Mouse (Mus musculus) G1E (cell line): ENCODE results near the gene Nsl1. TPM values are rescaled to one million over a fixed set of nuclear protein-coding genes. Genes with fewer than 3 reads are reported as not detected.

ENCODE experiments used
- ATAC-seq: 2 replicates; pipeline ENCODE4 v1.8.0; 2016; ENCODE audit warnings: mild to moderate bottlenecking; ENCODE audit not compliant: insufficient number of reproducible peaks, poor library complexity, low FRiP score, severe bottlenecking; ENCODE audit errors: extremely low read depth
- DNase-seq: peaks from one replicate; pipeline ENCODE4 v3.0.0; 2012; ENCODE audit warnings: low spot score
- H3K27me3 ChIP-seq: 2 replicates; pipeline ENCODE4 v1.6.1; 2012; ENCODE audit warnings: mild to moderate bottlenecking, low read length, inconsistent platforms; ENCODE audit not compliant: insufficient read depth
- H3K36me3 ChIP-seq: replicated peaks from 2 replicates; pipeline ENCODE3; 2012; ENCODE audit warnings: mild to moderate bottlenecking, inconsistent platforms
- H3K4me1 ChIP-seq: 2 replicates; pipeline ENCODE4 v1.6.1; 2012; ENCODE audit warnings: low read depth, low read length, inconsistent platforms, mixed read lengths; ENCODE audit not compliant: insufficient read depth
- H3K4me3 ChIP-seq: 2 replicates; pipeline ENCODE4 v1.5.1; 2012; ENCODE audit warnings: low read depth, mild to moderate bottlenecking, inconsistent platforms, low read length, moderate library complexity, mixed read lengths
- H3K9me3 ChIP-seq: replicated peaks from 2 replicates; pipeline ENCODE4 v1.6.1; 2012; ENCODE audit warnings: inconsistent platforms
- CTCF ChIP-seq: IDR thresholded peaks from 2 replicates; pipeline ENCODE4 v1.5.1; 2012; ENCODE audit warnings: low read depth, low read length, inconsistent platforms, mixed read lengths
- GATA1 ChIP-seq: IDR thresholded peaks from 2 replicates; pipeline ENCODE4 v1.6.1; 2012; ENCODE audit warnings: borderline replicate concordance, low read length, inconsistent platforms, mixed read lengths
- GATA2 ChIP-seq: IDR thresholded peaks from 2 replicates; pipeline ENCODE4 v1.6.1; 2012; ENCODE audit warnings: low read depth, low read length, inconsistent platforms, borderline replicate concordance
- POLR2AphosphoS5 ChIP-seq: IDR thresholded peaks from 2 replicates; pipeline ENCODE4 v1.6.1; 2012; ENCODE audit warnings: low read depth, low read length, inconsistent platforms; ENCODE audit not compliant: insufficient replicate concordance
- TAL1 ChIP-seq: conservative IDR thresholded peaks from 2 replicates; pipeline ENCODE4 v1.6.1; 2012; ENCODE audit warnings: low read depth, low read length, inconsistent platforms, mixed read lengths
- polyA plus RNA-seq: library from polyadenylated mRNA; stranded (reverse); fragments of >175 nt; gene quantifications from 2 replicates; pipeline ENCODE4 v1.2.3, GENCODE M21; 2012
- total RNA-seq, 2 experiments: library from RNA; stranded (forward) in 1 of 2; stranded (reverse) in 1 of 2; fragments of 200-1000 nt in 1 of 2; fragments of >200 nt in 1 of 2; fragmentation: Nextera tagmentation in 1 of 2; gene quantifications; 2 replicates each; pipeline ENCODE4 v1.2.3; 2014 to 2017

Nsl1 gene
- total and polyA plus RNA-seq, 3 experiments, result 13.4 to 22.1 (median 19.4) TPM

- Histone ChIP-seq H3K4me3 (no peak overlapping the region), H3K36me3 (no peaks in the 10 kb centered on the region), H3K27me3 (peaks cover 40% of the 10 kb centered on the region), H3K4me1 (peaks cover 34% of the 10 kb centered on the region), H3K9me3 (no peaks in the 10 kb centered on the region)
- TF ChIP-seq GATA1, result no peak
- TF ChIP-seq POLR2AphosphoS5, result no peak
- ATAC-seq (no peak), DNase-seq (no peak)
Observed at GRCm38 (mm10) chr1:191109907-191110306, 47.1 kb downstream of the Nsl1 start.

DNA sequence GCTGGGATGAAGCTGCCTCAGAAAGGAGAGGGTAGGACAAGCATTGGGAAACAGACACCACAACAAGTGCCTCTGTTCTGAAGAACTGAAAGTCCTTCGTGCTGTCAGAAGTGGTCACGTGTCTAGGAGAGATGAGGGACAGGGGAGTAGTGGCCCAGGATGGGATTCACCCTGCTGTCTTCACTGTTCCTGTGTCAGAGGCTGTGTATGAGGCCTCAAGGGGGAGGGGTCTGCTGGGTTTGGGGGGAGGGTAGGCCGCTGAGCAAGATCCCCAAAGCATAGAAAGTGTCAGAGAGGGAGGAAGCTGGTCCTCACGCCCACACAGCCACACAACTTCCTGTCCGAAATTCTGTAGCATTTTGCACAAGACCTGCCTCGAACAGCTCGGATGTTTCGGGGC lies 48.3 kb downstream of the Nsl1 start:
- Histone ChIP-seq H3K9me3 (no peaks in the 10 kb centered on the region), H3K4me1 (peaks cover 37% of the 10 kb centered on the region), H3K4me3 (peak overlapping the region; percentile 44; the same call in 1 of the 2 replicates), H3K36me3 (no peaks in the 10 kb centered on the region), H3K27me3 (peaks cover 39% of the 10 kb centered on the region)
- TF ChIP-seq GATA1 (no peak), CTCF (no peak), TAL1 (no peak), GATA2 (no peak), POLR2AphosphoS5 (no peak)
- ATAC-seq (peak; percentile 63), DNase-seq (no peak)

GRCm38 (mm10) chr1:191114868-191115267 lies 52.1 kb downstream of the Nsl1 start:
- no peaks in the 10 kb centered on the region for H3K36me3 ChIP-seq
- no peak overlapping the region for H3K4me3 ChIP-seq
- DNase-seq, result no peak
- H3K9me3 ChIP-seq, result no peaks in the 10 kb centered on the region
- H3K27me3 ChIP-seq, result peaks cover 10% of the 10 kb centered on the region
- no peak for TF ChIP-seq TAL1
- no peak for TF ChIP-seq GATA1
- TF ChIP-seq CTCF, result no peak
- TF ChIP-seq POLR2AphosphoS5, result no peak
- TF ChIP-seq GATA2, result no peak
- H3K4me1 ChIP-seq, result peaks cover 34% of the 10 kb centered on the region
- 0 out of 2 replicates have a peak, but pooled peaks have one; percentile 37 for ATAC-seq

GRCm38 (mm10) chr1:191115514-191116238 lies 52.9 kb downstream of the Nsl1 start:
- ATAC-seq (no peak), DNase-seq (no peak)
- Histone ChIP-seq H3K36me3 (no peaks in the 10 kb centered on the region), H3K4me1 (peaks cover 29% of the 10 kb centered on the region), H3K9me3 (no peaks in the 10 kb centered on the region), H3K27me3 (peaks cover 7% of the 10 kb centered on the region; the same call in 1 of the 2 replicates), H3K4me3 (no peak overlapping the region)
- TF ChIP-seq GATA2, result no peak
- TF ChIP-seq POLR2AphosphoS5, result no peak
- TF ChIP-seq GATA1, result no peak
- TF ChIP-seq CTCF, result no peak
- TF ChIP-seq TAL1, result no peak

DNA sequence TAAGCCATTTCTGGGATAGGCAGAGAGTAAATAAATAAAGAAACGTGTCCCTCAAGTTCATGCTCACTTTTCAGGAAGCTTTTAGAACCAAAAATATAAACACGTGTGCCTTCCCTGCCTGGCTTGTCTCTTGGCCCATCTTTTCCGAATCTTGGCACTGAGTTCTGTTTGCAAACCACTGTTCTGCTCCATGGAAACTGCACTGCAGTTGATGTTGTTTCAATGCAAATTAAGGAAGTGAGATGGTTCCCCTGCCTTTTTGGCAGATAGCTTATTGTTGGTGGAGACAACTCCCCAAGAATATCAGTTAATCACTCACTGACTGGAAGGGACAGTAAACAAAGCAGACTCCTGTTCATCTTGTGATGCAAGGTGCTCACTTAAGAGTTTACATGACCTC lies 59.9 kb downstream of the Nsl1 start:
- DNase-seq (no peak), ATAC-seq (no peak)
- TF ChIP-seq CTCF (no peak), POLR2AphosphoS5 (no peak), GATA1 (no peak), TAL1 (no peak), GATA2 (no peak)
- no peaks in the 10 kb centered on the region for H3K27me3 ChIP-seq
- no peak overlapping the region for H3K4me3 ChIP-seq
- no peaks in the 10 kb centered on the region for H3K9me3 ChIP-seq
- peaks cover 44% of the 10 kb centered on the region for H3K4me1 ChIP-seq
- H3K36me3 ChIP-seq, result no peaks in the 10 kb centered on the region

DNA sequence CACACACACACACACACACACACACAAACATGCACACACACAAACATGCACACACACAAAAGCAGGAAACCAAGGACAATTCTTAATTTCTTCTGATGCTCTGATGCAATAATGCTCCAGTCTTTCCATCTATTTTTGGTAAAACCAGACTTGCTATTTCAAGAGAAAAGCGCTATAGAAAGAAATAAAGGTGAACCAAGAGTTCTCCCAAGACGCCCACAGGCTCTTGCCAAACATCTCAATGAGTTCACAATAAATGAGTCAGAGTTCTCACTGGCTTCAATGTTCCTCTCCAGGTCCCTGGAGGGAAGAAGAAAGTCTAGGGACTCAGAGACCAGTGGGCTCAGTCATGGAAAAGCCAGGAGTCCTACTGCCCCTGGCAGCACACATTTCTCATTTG lies 60.9 kb downstream of the Nsl1 start:
- TF ChIP-seq TAL1, result no peak
- no peak for TF ChIP-seq CTCF
- no peak for TF ChIP-seq GATA1
- TF ChIP-seq GATA2, result no peak
- no peak for TF ChIP-seq POLR2AphosphoS5
- H3K27me3 ChIP-seq, result no peaks in the 10 kb centered on the region
- H3K9me3 ChIP-seq, result no peaks in the 10 kb centered on the region
- no peak overlapping the region for H3K4me3 ChIP-seq
- peaks cover 44% of the 10 kb centered on the region for H3K4me1 ChIP-seq
- DNase-seq, result no peak
- H3K36me3 ChIP-seq, result no peaks in the 10 kb centered on the region
- ATAC-seq, result no peak

DNA sequence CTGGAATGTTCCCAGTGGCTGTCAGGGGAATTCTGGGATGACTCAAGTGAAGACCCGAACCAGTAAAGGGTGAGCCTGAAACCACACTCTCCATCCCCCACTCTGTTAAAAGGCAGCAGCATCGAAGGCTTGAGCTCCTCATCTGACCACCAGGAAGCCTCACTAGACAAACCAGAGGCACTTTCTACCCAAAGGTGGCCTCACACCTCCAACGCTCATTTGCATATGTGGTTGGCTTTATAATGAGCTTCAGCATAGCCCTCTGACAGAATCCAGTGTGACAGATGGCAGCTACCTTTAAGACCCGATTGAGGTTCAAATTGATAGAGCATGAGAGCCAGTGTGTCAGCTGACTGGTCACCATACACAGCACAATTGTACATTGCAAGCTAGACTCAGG lies 61.5 kb downstream of the Nsl1 start:
- H3K4me1 ChIP-seq, result peaks cover 44% of the 10 kb centered on the region
- peaks cover 1% of the 10 kb centered on the region for H3K9me3 ChIP-seq
- H3K27me3 ChIP-seq, result no peaks in the 10 kb centered on the region
- no peak overlapping the region for H3K4me3 ChIP-seq
- no peak for DNase-seq
- H3K36me3 ChIP-seq, result no peaks in the 10 kb centered on the region
- no peak for TF ChIP-seq POLR2AphosphoS5
- TF ChIP-seq GATA2, result no peak
- no peak for TF ChIP-seq TAL1
- TF ChIP-seq CTCF, result no peak
- TF ChIP-seq GATA1, result no peak
- ATAC-seq, result no peak
